Mouse (Mus musculus): ENCODE results near the gene Polr2i. TPM values are rescaled to one million over a fixed set of nuclear protein-coding genes. Genes with fewer than 3 reads are reported as not detected.

The Polr2i gene
- total RNA-seq, 2 experiments from 2014 or later: 62.1 to 68.0 TPM

DNA sequence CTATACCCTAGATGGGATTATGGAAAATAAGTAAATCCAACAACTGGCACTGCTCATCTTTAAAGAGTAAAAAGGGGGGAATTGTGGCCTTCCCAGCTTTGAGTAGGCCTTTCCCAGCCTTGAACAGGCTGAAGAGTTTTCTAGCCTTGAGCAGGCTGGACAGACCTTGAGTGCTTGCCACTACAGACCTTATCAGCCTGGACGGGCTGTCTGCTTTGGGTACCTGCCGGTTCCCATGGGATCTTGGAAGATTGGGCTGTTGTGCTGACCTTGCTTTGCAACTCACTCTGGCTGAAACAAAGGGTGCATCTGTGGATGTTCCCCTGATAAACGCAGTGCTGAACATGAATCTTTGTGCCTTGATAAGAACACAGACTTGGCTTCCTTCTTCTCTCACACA lies 17.9 kb upstream of the Polr2i start:
- no peak overlapping the region for H3K4me3 ChIP-seq
- intact Hi-C loops (cut with DNase I): no loop called here
- DNase-seq: no peak
- no peak for TF ChIP-seq CTCF (IDR thresholded peaks at IDR 0.05)
- H3K27ac ChIP-seq: no peak overlapping the region

GRCm38 (mm10) chr7:30215875-30216274 lies 15.9 kb upstream of the Polr2i start:
- intact Hi-C loops (cut with DNase I): loop anchor here (5.0 kb wide), 1 partner anchor 34 kb away; the partner anchor contains the start of gene Cox7a1
- TF ChIP-seq CTCF (IDR thresholded peaks at IDR 0.05): no peak
- no peak overlapping the region for H3K27ac ChIP-seq
- DNase-seq: no peak
- no peak overlapping the region for H3K4me3 ChIP-seq

GRCm38 (mm10) chr7:30216723-30217151 lies 15.0 kb upstream of the Polr2i start:
- intact Hi-C loops (cut with DNase I): loop anchor here (5.0 kb wide), 1 partner anchor 34 kb away; the partner anchor contains the start of gene Cox7a1
- peak overlapping the region; percentile 73 for H3K27ac ChIP-seq
- peak; percentile 89 for TF ChIP-seq CTCF (IDR thresholded peaks at IDR 0.05)
- DNase-seq: peak; percentile 83
- H3K4me3 ChIP-seq: peak overlapping the region; percentile 62

DNA sequence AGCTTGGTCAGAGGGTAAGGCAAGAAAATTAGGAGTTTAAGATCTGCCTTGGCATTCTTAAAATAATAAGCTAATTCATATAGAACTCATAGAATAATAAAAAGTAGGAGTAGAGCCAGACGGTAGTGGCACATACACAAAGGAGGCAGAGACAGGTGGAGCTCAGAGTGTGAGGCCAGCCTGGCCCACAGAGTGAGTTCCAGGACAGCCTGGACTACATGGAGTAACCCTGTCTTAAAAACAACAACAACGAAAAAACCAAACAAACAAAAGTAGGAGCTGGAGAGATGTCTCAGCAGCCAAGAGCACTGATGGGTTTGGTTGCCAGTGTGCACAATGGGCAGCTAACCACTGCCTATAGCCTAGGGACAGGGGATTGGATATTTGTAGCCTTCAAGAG lies 14.5 kb upstream of the Polr2i start:
- no peak overlapping the region for H3K27ac ChIP-seq
- DNase-seq: no peak
- H3K4me3 ChIP-seq: no peak overlapping the region
- intact Hi-C loops (cut with DNase I): loop anchor here (5.0 kb wide), 1 partner anchor 35 kb away; the partner anchor contains the start of gene Cox7a1
- no peak for TF ChIP-seq CTCF (IDR thresholded peaks at IDR 0.05)

GRCm38 (mm10) chr7:30219293-30220007 lies 12.3 kb upstream of the Polr2i start:
- DNase-seq: peak; percentile 76
- intact Hi-C loops (cut with DNase I): loop anchor here (5.0 kb wide), 1 partner anchor 37 kb away; the partner anchor contains the start of gene Cox7a1
- H3K27ac ChIP-seq: peak overlapping the region; percentile 88
- H3K4me3 ChIP-seq: peak overlapping the region; percentile 79
- no peak for TF ChIP-seq CTCF (IDR thresholded peaks at IDR 0.05)

DNA sequence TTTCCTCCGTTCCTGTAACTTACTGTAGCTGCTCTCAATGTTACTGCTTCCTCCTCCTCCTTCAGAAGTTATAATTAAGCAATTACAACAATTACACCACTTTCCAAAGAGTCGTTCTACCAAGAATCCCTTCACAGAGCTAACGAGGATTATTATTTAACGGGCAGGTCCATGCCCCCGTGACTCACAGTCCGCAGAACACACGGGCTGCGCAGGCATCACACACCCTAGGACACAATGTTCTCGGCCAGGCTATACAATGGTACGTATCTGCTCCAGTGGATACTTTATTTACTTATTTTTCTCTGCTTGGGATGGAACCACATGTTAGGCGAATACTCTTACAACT lies 11.8 kb upstream of the Polr2i start:
- peak overlapping the region; percentile 79 for H3K4me3 ChIP-seq
- intact Hi-C loops (cut with DNase I): no loop called here
- H3K27ac ChIP-seq: peak overlapping the region; percentile 88
- TF ChIP-seq CTCF (IDR thresholded peaks at IDR 0.05): no peak
- DNase-seq: no peak

GRCm38 (mm10) chr7:30221433-30221832 lies 10.3 kb upstream of the Polr2i start:
- no peak for TF ChIP-seq CTCF (IDR thresholded peaks at IDR 0.05)
- Histone ChIP-seq H3K27ac (no peak overlapping the region), H3K4me3 (no peak overlapping the region)
- DNase-seq: no peak
- intact Hi-C loops (cut with DNase I): no loop called here

DNA sequence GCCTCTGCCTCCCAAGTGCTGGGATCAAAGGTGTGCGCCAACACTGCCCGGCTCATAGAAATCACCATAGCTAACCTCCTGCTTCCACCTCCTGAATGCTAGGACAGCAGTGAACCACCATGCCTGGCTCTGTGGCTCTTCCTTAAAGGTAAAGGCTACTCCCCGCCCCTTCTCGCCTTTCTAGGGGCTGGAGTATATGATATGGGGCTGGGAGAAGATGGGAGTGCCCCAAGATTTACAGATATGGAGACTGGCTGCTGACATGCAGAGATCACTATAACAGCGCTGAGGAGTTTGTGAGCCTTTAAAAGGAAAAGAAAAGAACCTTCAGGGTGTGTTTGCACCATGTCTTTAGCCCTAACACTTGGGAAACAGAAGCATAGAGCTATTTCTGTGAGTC lies 9.5 kb upstream of the Polr2i start:
- H3K4me3 ChIP-seq: no peak overlapping the region
- intact Hi-C loops (cut with DNase I): no loop called here
- TF ChIP-seq CTCF (IDR thresholded peaks at IDR 0.05): no peak
- DNase-seq: no peak
- H3K27ac ChIP-seq: no peak overlapping the region

DNA sequence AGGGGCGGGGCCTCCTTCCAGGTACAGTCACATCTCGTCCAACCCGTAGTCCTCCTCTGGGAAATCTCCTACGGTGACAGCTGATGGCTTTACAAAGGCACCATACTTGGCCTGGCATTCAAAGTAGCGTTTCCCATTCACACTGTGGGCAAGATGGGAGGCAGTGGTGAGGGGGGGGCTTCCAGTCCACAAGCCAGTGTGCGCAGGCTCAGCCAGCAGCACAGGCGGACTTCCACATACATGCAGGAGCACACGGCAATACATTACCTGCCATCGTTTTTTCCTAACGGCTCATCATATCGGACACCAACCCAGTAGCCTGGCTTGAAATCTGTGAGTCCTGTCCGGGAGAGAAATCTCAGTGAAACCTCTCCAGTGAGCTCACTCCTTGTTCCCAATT lies 7.5 kb upstream of the Polr2i start:
- no peak for DNase-seq

GRCm38 (mm10) chr7:30231328-30231668 lies 450 bp upstream of the Polr2i start:
- no peak for TF ChIP-seq CTCF (IDR thresholded peaks at IDR 0.05)
- intact Hi-C loops (cut with DNase I): no loop called here
- H3K4me3 ChIP-seq: peak overlapping the region; percentile 83
- H3K27ac ChIP-seq: peak overlapping the region; percentile 98
- no peak for DNase-seq

More for the DNA sequence above, 7.5 kb upstream of the Polr2i start:
- no peak for TF ChIP-seq CTCF (IDR thresholded peaks at IDR 0.05)
- Histone ChIP-seq H3K27ac (no peak overlapping the region), H3K4me3 (no peak overlapping the region)
- intact Hi-C loops (cut with DNase I): no loop called here

GRCm38 (mm10) chr7:30232631-30233148 lies 942 bp downstream of the Polr2i start:
- Histone ChIP-seq H3K4me3 (peak overlapping the region; percentile 83), H3K27ac (peak overlapping the region; percentile 98)
- peak; percentile 47 for TF ChIP-seq CTCF (IDR thresholded peaks at IDR 0.05)
- DNase-seq: peak; percentile 65
- intact Hi-C loops (cut with DNase I): loop anchor here (1.0 kb wide), 1 partner anchor 48 kb away; the partner anchor contains the start of genes Thap8 and Wdr62

DNA sequence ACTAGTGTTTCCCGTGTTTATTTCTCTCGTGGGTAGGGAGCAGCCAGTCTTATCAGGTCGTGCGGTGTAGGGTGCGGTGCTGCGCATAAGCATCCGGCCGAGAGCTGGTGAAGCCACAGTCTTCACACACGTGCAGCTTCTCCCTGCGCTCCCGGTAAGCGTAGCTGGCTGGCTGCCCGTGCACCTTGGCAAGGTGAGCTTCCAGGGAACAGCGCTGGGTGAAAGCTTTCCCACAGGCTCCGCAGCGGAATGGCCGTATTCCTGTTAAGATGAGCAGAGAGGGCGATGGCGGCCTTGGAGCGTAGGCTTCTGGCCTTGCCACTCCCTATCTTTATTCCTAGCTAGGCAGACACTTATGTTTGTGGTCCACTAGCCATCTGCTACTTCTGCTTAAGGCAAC lies 1.6 kb downstream of the Polr2i start:
- intact Hi-C loops (cut with DNase I): no loop called here
- peak overlapping the region; percentile 28 for H3K27ac ChIP-seq
- peak overlapping the region; percentile 83; the same call in 1 of the 2 replicates for H3K4me3 ChIP-seq
- no peak for TF ChIP-seq CTCF (IDR thresholded peaks at IDR 0.05)
- DNase-seq: no peak

DNA sequence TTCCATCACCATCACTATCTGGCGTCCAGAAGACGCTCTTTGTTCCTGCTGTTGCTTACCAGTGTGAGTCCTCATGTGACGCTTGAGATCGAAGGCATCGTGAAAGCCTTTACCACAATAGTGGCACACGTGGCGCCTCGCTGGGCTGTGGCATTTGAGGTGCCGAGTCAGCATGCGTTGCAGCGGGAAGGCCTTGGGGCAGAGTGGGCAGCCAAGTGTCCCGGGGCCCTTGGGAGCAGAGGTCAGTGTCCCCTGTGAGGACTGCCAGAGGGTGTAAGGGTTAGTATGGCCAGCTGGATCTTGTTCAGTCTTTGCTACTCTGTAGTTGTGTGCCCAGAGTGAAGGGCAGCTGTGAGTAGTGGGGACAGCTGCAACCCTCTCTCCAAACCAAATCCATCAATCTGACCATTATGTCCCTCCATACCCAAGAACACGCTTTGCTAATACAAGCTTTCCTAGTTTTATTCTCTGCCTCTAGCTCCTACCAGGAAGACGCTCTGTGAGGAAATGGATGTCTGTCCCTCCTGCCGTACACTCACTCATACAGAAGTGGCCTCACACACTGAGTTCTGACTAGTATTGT lies 2.6 kb downstream of the Polr2i start:
- Histone ChIP-seq H3K27ac (peak overlapping the region; percentile 28), H3K4me3 (no peak overlapping the region)
- DNase-seq: peak; percentile 68
- intact Hi-C loops (cut with DNase I): no loop called here
- no peak for TF ChIP-seq CTCF (IDR thresholded peaks at IDR 0.05)

Measured in gastrocnemius, adult 2 months (tissue).